Mouse (Mus musculus) kidney, postnatal 14 days (tissue): Measurements from ENCODE around the gene Muc20.

Experiments used
- DNase-seq: peaks from one replicate; pipeline ENCODE4 v3.0.0; 2022; ENCODE audit warnings: mixed read lengths

The Muc20 gene

GRCm38 (mm10) chr16:32795177-32795576, 2.1 kb downstream of the Muc20 start:
- no peak for DNase-seq

- DNase-seq, result no peak
Observed at GRCm38 (mm10) chr16:32790056-32790455, 7.2 kb downstream of the Muc20 start.

GRCm38 (mm10) chr16:32784840-32785239, 12.4 kb downstream of the Muc20 start:
- DNase-seq, result no peak

- DNase-seq, result no peak
Observed at GRCm38 (mm10) chr16:32783324-32784062, 13.7 kb downstream of the Muc20 start.

GRCm38 (mm10) chr16:32778956-32779355, 18.3 kb downstream of the Muc20 start:
- DNase-seq, result no peak

- no peak for DNase-seq
Observed at GRCm38 (mm10) chr16:32776676-32777075, 20.6 kb downstream of the Muc20 start.

- no peak for DNase-seq
Observed at GRCm38 (mm10) chr16:32766904-32767303, 30.3 kb downstream of the Muc20 start.

- DNase-seq, result no peak
Observed at GRCm38 (mm10) chr16:32764961-32765360, 32.3 kb downstream of the Muc20 start.

- DNase-seq, result no peak
Observed at GRCm38 (mm10) chr16:32764550-32764949, 32.7 kb downstream of the Muc20 start.

GRCm38 (mm10) chr16:32750242-32751127, 46.8 kb downstream of the Muc20 start:
- no peak for DNase-seq

- no peak for DNase-seq
Observed at GRCm38 (mm10) chr16:32745852-32746251, 51.4 kb downstream of the Muc20 start.

GRCm38 (mm10) chr16:32742712-32743111, 54.5 kb downstream of the Muc20 start:
- DNase-seq, result no peak

- no peak for DNase-seq
Observed at GRCm38 (mm10) chr16:32741366-32741765, 55.9 kb downstream of the Muc20 start.

GRCm38 (mm10) chr16:32740003-32740663, 57.1 kb downstream of the Muc20 start:
- DNase-seq, result no peak

GRCm38 (mm10) chr16:32736022-32736421, 61.2 kb downstream of the Muc20 start:
- no peak for DNase-seq

- no peak for DNase-seq
Observed at GRCm38 (mm10) chr16:32735586-32735985, 61.6 kb downstream of the Muc20 start, which contains the start of gene Muc4. Muc4 (plus strand) TSS chr16:32735886.

GRCm38 (mm10) chr16:32733213-32733612, 64.0 kb downstream of the Muc20 start:
- no peak for DNase-seq

- no peak for DNase-seq
Observed at GRCm38 (mm10) chr16:32728730-32729129, 68.5 kb downstream of the Muc20 start.

GRCm38 (mm10) chr16:32728240-32728639, 69.0 kb downstream of the Muc20 start:
- peak; percentile 43 for DNase-seq
